Mouse (Mus musculus): Measurements from ENCODE around the gene Slitrk5.

DNA sequence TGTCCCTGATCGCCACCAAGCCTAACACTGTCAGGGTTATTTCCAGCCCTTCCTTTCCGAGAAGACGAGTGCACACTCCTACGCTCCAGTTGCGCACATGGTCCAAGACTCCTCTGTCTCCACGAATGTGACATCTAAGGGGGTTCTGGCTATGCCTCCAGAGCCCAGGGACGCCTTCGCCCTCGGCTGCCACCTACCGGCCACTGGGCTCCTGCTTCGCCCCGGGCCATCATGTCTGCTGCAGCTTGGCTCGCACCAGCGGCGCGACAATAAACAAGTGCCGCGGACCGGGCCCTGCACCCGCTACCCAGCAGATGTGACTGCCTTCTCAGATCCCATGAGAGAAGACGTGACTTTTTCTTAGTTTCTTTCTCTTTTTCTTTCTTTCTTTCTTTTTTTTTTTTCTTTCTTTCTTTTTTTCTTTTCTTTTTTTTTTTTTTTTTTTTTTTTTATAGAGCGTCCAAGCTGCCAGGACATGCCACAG, at the start of gene Slitrk5:
- TF ChIP-seq CTCF (IDR thresholded peaks at IDR 0.05; ENCODE audit: extremely low read depth, insufficient read depth, insufficient read length, insufficient replicate concordance) (no peak), POLR2A (IDR thresholded peaks at IDR 0.05; ENCODE audit: low read depth, low read length) (no peak)

Data from spleen, adult 2 months (tissue).